Mouse (Mus musculus): Measurements from ENCODE around the gene Cpb2. TPM values are rescaled to one million over a fixed set of nuclear protein-coding genes. Genes with fewer than 3 reads are reported as not detected.

Gene Cpb2
- polyA plus RNA-seq, 1 experiment from 2014 or later: not detected

DNA sequence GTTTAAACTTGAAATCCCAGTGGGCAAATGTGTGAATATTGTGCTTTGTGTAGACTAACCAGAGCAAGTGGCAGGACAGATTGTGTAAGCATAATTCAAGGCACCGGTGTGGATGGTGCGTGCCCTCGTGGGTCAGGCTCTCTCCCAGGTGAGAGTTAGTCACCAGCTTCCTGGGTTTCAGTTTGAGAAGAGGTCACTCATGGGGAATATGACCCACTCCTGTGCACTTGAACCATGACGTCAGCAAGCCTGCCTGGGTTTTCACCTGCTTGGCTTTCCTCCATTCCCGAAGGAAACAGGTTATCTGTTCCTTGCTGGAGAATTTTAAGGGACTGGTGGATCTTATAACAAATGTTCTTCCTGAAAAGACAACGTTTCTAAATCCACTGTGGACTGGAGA is 19.7 kb upstream of the Cpb2 start:
- H3K9me3 ChIP-seq (replicated peaks): no peaks in the 10 kb centered on the region
- 87% methylated on average over 6 of the region's 6 CpGs for WGBS
- no peak for DNase-seq (ENCODE audit: low spot score)
- H3K27ac ChIP-seq (replicated peaks): no peak overlapping the region
- no peaks in the 10 kb centered on the region for H3K36me3 ChIP-seq
- H3K4me3 ChIP-seq: no peak overlapping the region
- H3K4me1 ChIP-seq: peaks cover 12% of the 10 kb centered on the region; the same call in 1 of the 2 replicates
- no peaks in the 10 kb centered on the region for H3K27me3 ChIP-seq (ENCODE audit: low read depth, poor library complexity, severe bottlenecking)

DNA sequence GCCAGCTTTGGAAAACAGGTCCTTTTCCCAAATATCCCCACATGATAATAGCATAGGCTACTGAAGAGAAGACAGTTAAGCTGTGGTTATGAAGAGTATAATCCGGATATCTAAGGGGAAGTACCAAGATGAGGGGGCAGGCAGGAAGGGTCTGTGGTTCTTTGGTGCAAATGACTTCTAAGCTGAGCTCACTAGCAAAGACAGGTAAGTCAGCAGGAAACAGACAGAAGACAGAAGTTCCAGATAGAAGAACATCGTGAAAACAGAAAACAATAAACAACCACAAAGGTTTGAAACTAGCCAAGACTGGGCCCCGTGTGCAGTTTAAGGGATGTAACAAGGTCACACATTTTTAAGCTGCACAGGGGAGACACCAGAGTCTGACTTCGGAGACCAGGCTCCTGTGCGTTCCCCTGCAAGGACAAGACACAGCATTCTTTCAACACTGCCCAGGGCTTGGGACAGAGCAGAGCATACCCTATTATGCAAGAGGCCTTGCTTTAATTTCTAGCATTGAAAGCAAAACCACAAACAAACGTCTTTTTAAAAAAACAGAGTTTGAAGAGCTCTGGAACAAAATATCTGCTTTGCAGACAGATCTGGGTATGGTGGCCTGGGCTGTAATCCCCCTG is 14.5 kb upstream of the Cpb2 start:
- H3K27me3 ChIP-seq (ENCODE audit: low read depth, poor library complexity, severe bottlenecking): no peaks in the 10 kb centered on the region
- H3K4me1 ChIP-seq: peaks cover 3% of the 10 kb centered on the region; the same call in 1 of the 2 replicates
- no peak for DNase-seq (ENCODE audit: low spot score)
- 80% methylated on average over 6 of the region's 6 CpGs for WGBS
- no peak overlapping the region for H3K27ac ChIP-seq (replicated peaks)
- H3K36me3 ChIP-seq: no peaks in the 10 kb centered on the region
- no peak overlapping the region for H3K4me3 ChIP-seq
- no peaks in the 10 kb centered on the region for H3K9me3 ChIP-seq (replicated peaks)

DNA sequence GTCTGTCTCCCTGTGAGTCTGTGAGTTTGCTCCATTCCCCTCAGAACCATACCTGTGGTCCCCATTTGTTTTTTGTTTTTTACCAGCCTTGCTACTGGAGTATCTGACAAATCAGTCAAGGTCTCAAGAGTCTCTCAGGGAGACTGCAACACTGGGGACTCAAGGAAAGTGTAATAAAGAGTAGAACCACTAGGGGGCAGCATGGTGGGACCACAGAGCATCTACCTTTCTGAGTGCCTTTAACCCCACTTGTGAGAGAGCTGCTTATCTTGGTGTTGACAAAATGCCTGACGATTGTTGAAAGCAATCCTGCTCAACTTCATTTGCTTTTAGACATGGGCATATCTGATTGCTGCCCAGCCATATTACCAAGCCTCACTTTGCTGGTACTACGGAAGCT is 12.3 kb upstream of the Cpb2 start:
- Histone ChIP-seq H3K4me1 (peaks cover 3% of the 10 kb centered on the region; the same call in 1 of the 2 replicates), H3K9me3 (replicated peaks) (no peaks in the 10 kb centered on the region), H3K27ac (replicated peaks) (no peak overlapping the region), H3K4me3 (no peak overlapping the region), H3K36me3 (no peaks in the 10 kb centered on the region), H3K27me3 (ENCODE audit: low read depth, poor library complexity, severe bottlenecking) (peaks cover 10% of the 10 kb centered on the region)
- 71% methylated on average over 2 of the region's 2 CpGs for WGBS
- peak; percentile 31 for DNase-seq (ENCODE audit: low spot score)

DNA sequence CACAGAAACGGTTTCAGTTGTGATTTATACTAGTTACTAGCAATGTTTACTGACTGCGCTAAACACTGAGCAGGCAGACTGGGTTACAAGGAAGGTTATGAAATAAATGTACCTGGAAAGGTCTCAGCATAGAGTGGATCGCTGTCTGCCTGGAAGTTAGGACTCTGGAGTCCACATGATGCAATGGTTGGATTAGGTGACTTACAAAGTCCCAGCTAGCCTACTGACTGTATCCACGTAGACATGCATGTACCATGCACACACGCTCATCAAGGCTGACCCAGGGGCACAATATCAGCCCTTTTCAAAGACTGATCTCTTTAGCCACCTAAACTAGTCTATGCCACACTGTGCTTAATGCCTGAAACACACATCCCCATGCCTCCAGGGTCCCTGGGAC is 9.0 kb upstream of the Cpb2 start:
- no peak overlapping the region for H3K27ac ChIP-seq (replicated peaks)
- no peak overlapping the region for H3K4me3 ChIP-seq
- no peaks in the 10 kb centered on the region for H3K36me3 ChIP-seq
- H3K4me1 ChIP-seq: peaks cover 20% of the 10 kb centered on the region
- 89% methylated on average over 5 of the region's 5 CpGs for WGBS
- no peak for DNase-seq (ENCODE audit: low spot score)
- peaks cover 21% of the 10 kb centered on the region for H3K27me3 ChIP-seq (ENCODE audit: low read depth, poor library complexity, severe bottlenecking)
- H3K9me3 ChIP-seq (replicated peaks): no peaks in the 10 kb centered on the region

DNA sequence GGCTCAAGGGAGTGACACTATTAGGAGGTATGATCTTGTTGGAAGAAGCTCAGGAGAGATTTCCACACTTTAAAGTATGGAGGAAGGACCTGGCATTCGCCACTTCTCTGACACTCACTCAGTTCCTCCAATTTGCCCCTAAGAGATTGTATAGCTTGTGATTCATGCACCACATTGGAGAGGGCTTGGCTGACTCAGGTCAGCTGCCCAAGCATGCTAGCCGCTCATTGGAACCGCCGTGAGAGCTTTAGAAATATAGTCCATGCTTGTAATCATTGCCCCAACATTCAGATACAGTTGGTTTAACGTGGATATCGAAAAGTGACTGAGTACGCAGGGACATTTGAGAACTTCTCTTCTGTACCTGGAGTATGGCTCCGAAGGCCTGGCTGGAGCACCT is 6.5 kb upstream of the Cpb2 start:
- WGBS: 83% methylated on average over 8 of the region's 8 CpGs
- Histone ChIP-seq H3K9me3 (replicated peaks) (no peaks in the 10 kb centered on the region), H3K27ac (replicated peaks) (peak overlapping the region; percentile 33), H3K36me3 (no peaks in the 10 kb centered on the region), H3K27me3 (ENCODE audit: low read depth, poor library complexity, severe bottlenecking) (peaks cover 24% of the 10 kb centered on the region), H3K4me1 (peaks cover 20% of the 10 kb centered on the region), H3K4me3 (peak overlapping the region; percentile 26)
- DNase-seq (ENCODE audit: low spot score): no peak

DNA sequence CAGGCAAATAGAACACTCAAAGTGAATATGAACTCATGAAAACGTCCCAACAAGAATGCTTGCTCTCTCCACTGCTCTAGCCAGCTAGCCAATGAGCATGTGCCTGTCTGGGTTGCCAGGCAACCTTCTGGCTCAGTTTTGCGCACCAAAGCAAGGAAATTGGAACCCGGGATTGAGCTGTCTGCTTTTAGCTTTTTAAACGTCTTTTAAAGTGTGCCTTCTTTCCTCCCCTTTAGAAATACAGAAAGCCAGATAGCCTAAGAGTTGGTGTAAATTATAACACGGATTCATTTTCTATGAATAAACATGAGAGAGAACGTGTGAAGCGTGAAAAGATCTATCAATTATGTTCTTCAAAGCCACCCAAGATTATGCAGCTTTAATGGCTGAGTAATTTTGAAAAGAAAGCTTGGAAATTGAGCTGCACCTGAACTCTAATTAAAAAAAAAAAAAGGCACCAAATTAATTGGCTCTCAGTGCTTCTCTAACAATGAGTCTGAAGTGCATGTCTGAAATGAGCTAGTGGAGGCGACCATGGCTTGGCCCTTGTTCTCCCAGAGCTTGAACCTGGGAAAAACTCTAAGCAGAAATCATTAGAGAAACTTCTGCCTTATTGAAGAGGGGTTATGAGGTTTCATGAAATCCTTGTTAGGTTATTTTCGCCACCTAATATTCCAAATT is 6.0 kb upstream of the Cpb2 start:
- no peaks in the 10 kb centered on the region for H3K36me3 ChIP-seq
- peak overlapping the region; percentile 59; the same call in 1 of the 2 replicates for H3K27ac ChIP-seq (replicated peaks)
- peaks cover 20% of the 10 kb centered on the region for H3K4me1 ChIP-seq
- 31% methylated on average over 9 of the region's 9 CpGs for WGBS
- H3K27me3 ChIP-seq (ENCODE audit: low read depth, poor library complexity, severe bottlenecking): peaks cover 24% of the 10 kb centered on the region
- H3K9me3 ChIP-seq (replicated peaks): no peaks in the 10 kb centered on the region
- H3K4me3 ChIP-seq: peak overlapping the region; percentile 26
- DNase-seq (ENCODE audit: low spot score): peak; percentile 56

DNA sequence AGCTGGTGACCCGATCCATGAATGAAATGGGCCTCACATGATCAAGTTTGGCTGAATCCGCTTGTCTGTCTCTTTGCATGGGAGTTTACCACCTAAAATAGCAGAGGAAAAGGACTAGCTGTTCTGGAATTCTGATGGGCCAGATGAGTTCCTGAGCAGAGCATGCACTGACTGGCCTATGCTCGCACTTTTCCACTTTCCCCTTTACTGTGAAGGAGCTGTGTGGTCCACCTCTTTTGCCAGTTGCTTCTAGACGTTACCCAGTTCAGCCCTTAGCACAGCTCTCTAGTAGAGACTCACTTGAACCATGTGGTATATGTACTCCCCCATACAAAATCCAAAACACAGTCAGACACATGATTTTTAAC is 5.5 kb upstream of the Cpb2 start:
- no peak overlapping the region for H3K4me3 ChIP-seq
- 0 out of 2 replicates have a peak overlapping the region, but pooled peaks have one; percentile 59 for H3K27ac ChIP-seq (replicated peaks)
- WGBS: 77% methylated on average over 4 of the region's 4 CpGs
- no peaks in the 10 kb centered on the region for H3K9me3 ChIP-seq (replicated peaks)
- DNase-seq (ENCODE audit: low spot score): peak; percentile 16
- no peaks in the 10 kb centered on the region for H3K36me3 ChIP-seq
- H3K27me3 ChIP-seq (ENCODE audit: low read depth, poor library complexity, severe bottlenecking): peaks cover 24% of the 10 kb centered on the region
- peaks cover 20% of the 10 kb centered on the region for H3K4me1 ChIP-seq

DNA sequence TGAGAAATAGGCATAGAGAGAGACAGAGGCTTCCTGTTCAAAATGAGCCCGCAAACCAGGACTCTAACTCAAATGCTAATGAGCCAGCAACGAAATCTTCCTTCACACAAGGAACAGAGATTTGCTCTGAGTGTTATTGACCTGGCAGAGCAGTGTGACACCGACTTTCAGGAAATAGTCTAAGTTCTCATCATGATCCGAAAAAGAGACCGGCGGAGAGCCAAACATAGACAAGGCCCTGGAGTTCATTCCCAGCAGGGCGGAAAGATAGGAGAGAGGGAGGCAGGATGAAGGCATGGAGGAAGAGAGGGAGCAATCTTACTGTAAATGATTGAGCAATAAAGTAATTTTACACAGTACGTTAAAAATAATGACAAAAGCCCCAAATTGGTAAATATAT is 5.0 kb upstream of the Cpb2 start:
- no peaks in the 10 kb centered on the region for H3K36me3 ChIP-seq
- 90% methylated on average over 8 of the region's 8 CpGs for WGBS
- no peak overlapping the region for H3K27ac ChIP-seq (replicated peaks)
- H3K4me1 ChIP-seq: peaks cover 20% of the 10 kb centered on the region
- no peak for DNase-seq (ENCODE audit: low spot score)
- H3K9me3 ChIP-seq (replicated peaks): no peaks in the 10 kb centered on the region
- H3K4me3 ChIP-seq: no peak overlapping the region
- peaks cover 24% of the 10 kb centered on the region for H3K27me3 ChIP-seq (ENCODE audit: low read depth, poor library complexity, severe bottlenecking)

DNA sequence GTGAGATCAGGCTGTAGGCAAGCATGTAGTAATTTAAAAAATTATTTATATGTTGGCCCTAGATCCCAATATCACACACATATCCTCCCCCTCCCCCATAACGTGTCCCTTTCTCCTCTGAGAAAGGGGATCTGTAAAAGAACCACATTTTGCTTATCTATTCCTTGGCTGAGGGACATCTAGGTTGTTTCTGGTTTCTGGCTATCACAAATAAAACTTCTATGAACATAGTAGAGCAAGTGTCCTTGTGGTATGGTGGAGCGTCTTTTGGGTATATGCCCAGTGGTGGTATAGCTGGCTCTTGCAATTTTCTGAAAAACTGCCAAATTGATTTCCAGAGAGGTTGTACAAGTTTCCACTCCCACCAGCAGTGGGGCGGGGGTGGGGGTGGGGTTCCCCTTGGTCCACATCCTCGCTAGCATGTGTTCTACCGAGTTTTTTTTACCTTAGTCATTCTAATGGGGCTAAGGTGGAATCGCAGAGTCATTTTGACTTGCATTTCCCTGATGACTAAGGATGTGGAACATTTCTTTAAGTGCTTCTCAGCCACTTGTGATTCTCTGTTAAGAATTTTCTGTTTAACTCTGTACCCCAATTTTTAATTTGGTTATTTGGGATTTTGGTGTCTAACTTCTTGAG is 3.9 kb upstream of the Cpb2 start:
- Histone ChIP-seq H3K27me3 (ENCODE audit: low read depth, poor library complexity, severe bottlenecking) (peaks cover 22% of the 10 kb centered on the region), H3K27ac (replicated peaks) (no peak overlapping the region), H3K4me1 (peaks cover 20% of the 10 kb centered on the region), H3K36me3 (no peaks in the 10 kb centered on the region), H3K9me3 (replicated peaks) (no peaks in the 10 kb centered on the region), H3K4me3 (no peak overlapping the region)
- DNase-seq (ENCODE audit: low spot score): no peak
- 90% methylated on average over 6 of the region's 6 CpGs for WGBS

DNA sequence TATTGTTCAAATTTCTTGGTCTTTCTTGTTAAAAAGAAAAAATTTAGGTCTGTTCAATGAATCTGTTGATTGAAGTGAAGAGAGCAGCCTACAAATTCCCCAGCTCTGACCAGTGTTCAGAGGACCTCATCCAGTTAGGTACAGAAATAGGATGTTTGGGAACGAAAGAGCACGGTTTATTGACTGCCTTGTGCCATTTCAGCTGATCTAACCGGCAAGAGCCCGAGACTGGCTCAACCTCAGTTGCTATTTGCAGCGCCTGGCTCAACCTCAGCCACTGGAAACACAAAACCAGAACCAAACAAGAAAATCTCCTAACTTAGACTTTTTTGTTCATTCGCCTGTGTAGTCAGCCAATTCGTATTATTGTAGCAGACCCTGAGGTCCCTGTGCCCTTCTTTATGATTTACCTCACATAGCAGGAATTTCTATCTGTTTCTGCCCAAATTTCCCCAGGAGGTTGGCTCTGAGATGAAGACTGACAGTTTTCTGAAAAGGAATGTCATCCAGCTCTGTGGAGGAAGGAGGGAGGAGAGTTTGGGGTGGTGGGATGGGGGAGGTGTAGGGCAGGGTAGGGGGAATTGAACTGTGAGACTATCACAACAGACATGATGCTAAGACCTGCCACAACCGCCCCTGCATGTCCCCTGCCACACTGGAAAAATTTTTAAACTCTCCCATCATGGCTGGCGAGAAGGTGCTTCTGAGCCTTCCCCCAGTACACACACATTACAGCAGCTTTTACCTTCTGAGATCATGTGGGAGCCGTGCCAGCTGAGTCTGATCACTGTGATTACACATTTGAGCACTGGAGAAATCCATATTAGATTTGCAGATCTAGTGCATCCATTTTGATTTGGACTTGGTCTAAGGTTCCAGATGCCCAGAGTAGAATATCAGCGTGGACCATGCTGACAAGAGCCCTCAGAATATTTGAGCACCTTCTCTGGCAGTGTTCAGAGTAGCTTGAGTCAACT is 4.2 kb downstream of the Cpb2 start:
- H3K9me3 ChIP-seq (replicated peaks): no peaks in the 10 kb centered on the region
- H3K27me3 ChIP-seq (ENCODE audit: low read depth, poor library complexity, severe bottlenecking): no peaks in the 10 kb centered on the region
- no peaks in the 10 kb centered on the region for H3K4me1 ChIP-seq
- 83% methylated on average over 11 of the region's 11 CpGs for WGBS
- DNase-seq (ENCODE audit: low spot score): no peak
- no peaks in the 10 kb centered on the region for H3K36me3 ChIP-seq
- H3K27ac ChIP-seq (replicated peaks): no peak overlapping the region
- H3K4me3 ChIP-seq: no peak overlapping the region

DNA sequence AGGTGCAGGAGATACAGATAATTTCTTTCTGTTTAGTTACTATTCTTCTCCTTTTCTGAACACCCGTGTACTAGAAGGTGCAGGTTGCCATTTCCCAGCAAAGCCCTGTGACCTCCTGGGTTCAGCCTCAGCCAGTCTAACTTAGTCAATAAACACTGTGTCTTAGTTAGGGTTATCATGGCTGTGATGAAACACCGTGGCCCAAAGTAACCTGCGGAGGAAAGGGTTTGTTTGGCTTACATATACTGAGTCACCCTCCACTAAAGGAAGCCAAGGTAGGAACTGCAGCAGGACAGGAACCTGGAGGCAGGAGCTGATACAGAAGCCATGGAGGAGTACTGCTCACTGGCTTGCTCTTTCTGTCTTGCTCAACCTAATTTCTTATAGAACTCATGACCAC is 8.3 kb downstream of the Cpb2 start:
- no peaks in the 10 kb centered on the region for H3K36me3 ChIP-seq
- no peak overlapping the region for H3K27ac ChIP-seq (replicated peaks)
- H3K27me3 ChIP-seq (ENCODE audit: low read depth, poor library complexity, severe bottlenecking): no peaks in the 10 kb centered on the region
- no peak overlapping the region for H3K4me3 ChIP-seq
- 88% methylated on average over 3 of the region's 3 CpGs for WGBS
- no peak for DNase-seq (ENCODE audit: low spot score)
- H3K9me3 ChIP-seq (replicated peaks): no peaks in the 10 kb centered on the region
- no peaks in the 10 kb centered on the region for H3K4me1 ChIP-seq

DNA sequence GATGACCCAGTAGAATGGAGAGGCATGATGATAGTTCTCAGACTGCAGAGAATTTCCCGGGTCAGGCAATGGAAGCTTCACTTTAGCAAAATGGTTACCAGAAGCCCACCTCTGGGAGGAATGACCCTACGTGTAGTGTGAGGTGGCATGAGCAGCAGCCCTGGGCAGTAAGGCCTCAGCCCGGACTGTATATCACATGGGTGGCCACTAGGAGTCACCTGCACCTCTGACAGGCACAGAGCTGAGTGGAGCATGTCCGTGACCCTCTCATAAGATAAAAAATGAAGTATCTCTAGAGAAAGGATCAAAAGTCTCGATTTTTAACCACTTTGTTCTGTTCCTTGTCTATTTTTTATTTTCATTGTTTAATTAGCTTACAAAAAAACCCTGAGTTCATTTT is 14.4 kb downstream of the Cpb2 start:
- DNase-seq (ENCODE audit: low spot score): no peak
- Histone ChIP-seq H3K9me3 (replicated peaks) (no peaks in the 10 kb centered on the region), H3K27me3 (ENCODE audit: low read depth, poor library complexity, severe bottlenecking) (no peaks in the 10 kb centered on the region), H3K4me3 (no peak overlapping the region), H3K4me1 (no peaks in the 10 kb centered on the region), H3K27ac (replicated peaks) (no peak overlapping the region), H3K36me3 (no peaks in the 10 kb centered on the region)
- 56% methylated on average over 5 of the region's 5 CpGs for WGBS
